ENCODE assay signal across 12 mouse cellular contexts in genomic region chr9:13483199-13484068, GRCm38 (mm10). TPM values are rescaled to one million over a fixed set of nuclear protein-coding genes. Genes with fewer than 3 reads are reported as not detected.
A peak's percentile ranks its signal among the peaks of the same experiment; 100 is the strongest.
DNase-seq lines count a peak whose midpoint lies in the region; ATAC-seq and TF ChIP-seq lines count a peak whose summit lies in the region.
"Had no signal": no experiment of that assay in that cellular context is flagged by ENCODE, and none has a peak within 500 bp of the region (broad histone marks: within the 10 kb centered on the region; RNA-seq: fewer than 3 reads in every experiment).

No protein-coding gene starts in this region.

- no peak overlapping the region for H3K9ac ChIP-seq in forebrain, postnatal 0 days

- no peak for ATAC-seq in forebrain, postnatal 0 days
- ATAC-seq: activated CD4-positive, CD25-positive, alpha-beta regulatory T cell, adult 4 months had no signal

- DNase-seq in forebrain, embryonic 10.5 days (ENCODE audit: extremely low spot score, low spot score): no peak
- DNase-seq in forebrain, postnatal 0 days: no peak
- DNase-seq in kidney, postnatal 10 days: peak; percentile 39
- DNase-seq in kidney, postnatal 14 days: no peak
- peak; percentile 37 for DNase-seq in embryo, embryonic 11 days
- DNase-seq in liver: peak; percentile 10
- no peak for DNase-seq in layer of hippocampus, adult 9-10 months (ENCODE audit: low spot score)
- DNase-seq in layer of hippocampus, adult 9-11 months: no peak
- DNase-seq: cerebellum, adult 8-10 months had no signal

- H3K4me1 ChIP-seq in forebrain, embryonic 10.5 days: peaks cover 49% of the 10 kb centered on the region
- no peaks in the 10 kb centered on the region for H3K4me1 ChIP-seq in forebrain, postnatal 0 days (ENCODE audit: insufficient read depth)

- H3K27ac ChIP-seq in forebrain, embryonic 10.5 days: peak overlapping the region; percentile 68; the same call in 1 of the 2 replicates
- no peak overlapping the region for H3K27ac ChIP-seq in forebrain, postnatal 0 days (ENCODE audit: low read depth, low read length)

- H3K4me3 ChIP-seq in forebrain, embryonic 10.5 days: no peak overlapping the region
- H3K4me3 ChIP-seq in forebrain, postnatal 0 days (ENCODE audit: low read depth, low read length): no peak overlapping the region

- H3K9me3 ChIP-seq in forebrain, embryonic 10.5 days: no peaks in the 10 kb centered on the region
- H3K9me3 ChIP-seq in forebrain, postnatal 0 days (ENCODE audit: low read length): no peaks in the 10 kb centered on the region

- H3K36me3 ChIP-seq in forebrain, embryonic 10.5 days (replicated peaks): no peaks in the 10 kb centered on the region
- no peaks in the 10 kb centered on the region for H3K36me3 ChIP-seq in forebrain, postnatal 0 days (ENCODE audit: insufficient read depth)

- TF ChIP-seq CTCF in forebrain, postnatal 0 days (IDR thresholded peaks at IDR 0.05; ENCODE audit: low read depth): no peak

- no peak overlapping the region for H3K4me2 ChIP-seq in forebrain, postnatal 0 days (ENCODE audit: low read depth)

- H3K27me3 ChIP-seq in forebrain, embryonic 10.5 days (ENCODE audit: poor library complexity, severe bottlenecking): no peaks in the 10 kb centered on the region
- no peaks in the 10 kb centered on the region for H3K27me3 ChIP-seq in forebrain, postnatal 0 days (ENCODE audit: insufficient read depth, low read length)

- 85% methylated on average over 5 of the region's 5 CpGs for whole genome bisulfite sequencing in forebrain, embryonic 10.5 days
- 74% methylated on average over 5 of the region's 5 CpGs for WGBS in forebrain, postnatal 0 days

RNA-seq across cellular contexts. Expression of gene Gm17571, which starts 36.9 kb away (rescaled TPM):
- polyA plus RNA-seq in forebrain, embryonic 10.5 days (2016; fragmentation: Nextera tagmentation; extraction: Ambion mirVana): not detected in 2 replicates
- not detected in 2 replicates for total RNA-seq in forebrain, postnatal 0 days (2014; rRNA removed)
- polyA plus RNA-seq in forebrain, postnatal 0 days (2015; fragmentation: Nextera tagmentation; extraction: Ambion mirVana): not detected in 2 replicates
- total RNA-seq: gastrocnemius, adult 8-10 months; megakaryocyte-erythroid progenitor cell, adult 5-6 weeks had no signal
- polyA plus RNA-seq: activated CD4-positive, CD25-positive, alpha-beta regulatory T cell, adult 4 months had no signal

Comparison
In these comparisons a context has a peak if more than half of its experiments do, and no peak if none do; other contexts are left out.
1. DNase-seq: peak in kidney, postnatal 10 days (single experiment), embryo, embryonic 11 days (single experiment) and liver (single experiment); none in forebrain, embryonic 10.5 days (single experiment), forebrain, postnatal 0 days (single experiment), kidney, postnatal 14 days (single experiment), layer of hippocampus, adult 9-10 months (single experiment) and layer of hippocampus, adult 9-11 months (single experiment).